Mouse (Mus musculus) intestine, postnatal 0 days (tissue): ENCODE measurements around the gene Exoc3l2. TPM values are rescaled to one million over a fixed set of nuclear protein-coding genes. Genes with fewer than 3 reads are reported as not detected.

Experiments
- ATAC-seq: fragments of 200-750 bp; cut with Nextera tagmentation; 2 replicates; pipeline ENCODE4 v1.8.0; 2017; ENCODE audit warnings: mild to moderate bottlenecking, moderate TSS enrichment, moderate library complexity
- H3K27ac ChIP-seq: fragments of 300-500 bp; sonication (generic); 2 replicates; pipeline ENCODE4 v1.5.1; 2014; ENCODE audit warnings: mild to moderate bottlenecking, low read depth, low read length, moderate library complexity
- H3K27me3 ChIP-seq: fragments of 300-500 bp; sonication (generic); replicated peaks from 2 replicates; pipeline ENCODE4 v1.6.1; 2014; ENCODE audit warnings: low read length, mixed read lengths; ENCODE audit not compliant: control insufficient read depth, insufficient read depth
- H3K36me3 ChIP-seq: fragments of 300-500 bp; sonication (generic); 2 replicates; pipeline ENCODE4 v1.6.1; 2014; ENCODE audit warnings: mild to moderate bottlenecking, moderate library complexity; ENCODE audit not compliant: control insufficient read depth, insufficient read depth
- H3K4me1 ChIP-seq: fragments of 300-500 bp; sonication (generic); replicated peaks from 2 replicates; pipeline ENCODE4 v1.6.1; 2014; ENCODE audit warnings: antibody characterized with exemption, low read length, mixed read lengths; ENCODE audit not compliant: control insufficient read depth, insufficient read depth
- H3K4me2 ChIP-seq: fragments of 300-500 bp; sonication (generic); replicated peaks from 2 replicates; pipeline ENCODE4 v1.6.1; 2014; ENCODE audit warnings: low read depth, mild to moderate bottlenecking, moderate library complexity
- H3K4me3 ChIP-seq: fragments of 300-500 bp; sonication (generic); 2 replicates; pipeline ENCODE4 v1.5.1; 2014; ENCODE audit warnings: low read depth, low read length
- H3K9ac ChIP-seq: fragments of 300-500 bp; sonication (generic); 2 replicates; pipeline ENCODE4 v1.6.1; 2014; ENCODE audit warnings: mild to moderate bottlenecking, low read depth, low read length
- H3K9me3 ChIP-seq: fragments of 300-500 bp; sonication (generic); 2 replicates; pipeline ENCODE4 v1.6.1; 2016; ENCODE audit warnings: mixed run types; ENCODE audit not compliant: control insufficient read depth
- CTCF ChIP-seq: sonication (generic); IDR thresholded peaks from 2 replicates; pipeline ENCODE4 v1.5.1; 2016; ENCODE audit warnings: low read depth, mild to moderate bottlenecking, control low read depth, antibody characterized with exemption, moderate library complexity
- WGBS: fragments of 180-500 bp; shearing (Covaris S2); extraction: QIAGEN DNeasy Blood & Tissue Kit; methylation state at CpG from one replicate; pipeline ENCODE4 v1.1.7; 2014; 5-methylcytosine and 5-hydroxymethylcytosine counted together
- polyA plus RNA-seq: library from polyadenylated mRNA; unstranded; fragments of >200 nt; fragmentation: Nextera tagmentation; extraction: Ambion mirVana; gene quantifications from 2 replicates; pipeline ENCODE4 v1.2.1, GENCODE M21; 2015

Exoc3l2 gene
- polyA plus RNA-seq, 1 experiment from 2014 or later: 1.1 TPM

GRCm38 (mm10) chr7:19424051-19424450 lies 39.1 kb upstream of the Exoc3l2 start:
- H3K4me3 ChIP-seq: no peak overlapping the region
- peaks cover 38% of the 10 kb centered on the region for H3K36me3 ChIP-seq
- H3K27ac ChIP-seq: no peak overlapping the region
- no peaks in the 10 kb centered on the region for H3K9me3 ChIP-seq
- 58% methylated on average over 4 of the region's 4 CpGs for WGBS
- H3K4me2 ChIP-seq: no peak overlapping the region
- peaks cover 10% of the 10 kb centered on the region; the same call in 1 of the 2 replicates for H3K27me3 ChIP-seq
- ATAC-seq: no peak
- H3K4me1 ChIP-seq: no peaks in the 10 kb centered on the region
- no peak overlapping the region for H3K9ac ChIP-seq
- TF ChIP-seq CTCF: no peak

- H3K27ac ChIP-seq: no peak overlapping the region
- WGBS: 87% methylated on average over 6 of the region's 6 CpGs
- peaks cover 61% of the 10 kb centered on the region for H3K36me3 ChIP-seq
Measured at GRCm38 (mm10) chr7:19426349-19426748, 36.8 kb upstream of the Exoc3l2 start.

GRCm38 (mm10) chr7:19426888-19427287 lies 36.2 kb upstream of the Exoc3l2 start:
- no peak overlapping the region for H3K4me3 ChIP-seq
- H3K36me3 ChIP-seq: peaks cover 67% of the 10 kb centered on the region
- ATAC-seq: no peak
- TF ChIP-seq CTCF: no peak
- no peak overlapping the region for H3K4me2 ChIP-seq
- H3K27me3 ChIP-seq: no peaks in the 10 kb centered on the region
- H3K9me3 ChIP-seq: no peaks in the 10 kb centered on the region
- no peak overlapping the region for H3K27ac ChIP-seq
- 89% methylated on average over 6 of the region's 6 CpGs for WGBS
- no peak overlapping the region for H3K9ac ChIP-seq
- no peaks in the 10 kb centered on the region for H3K4me1 ChIP-seq

More at GRCm38 (mm10) chr7:19426349-19426748, 36.8 kb upstream of the Exoc3l2 start:
- no peak for ATAC-seq
- Histone ChIP-seq H3K9me3 (no peaks in the 10 kb centered on the region), H3K9ac (no peak overlapping the region), H3K27me3 (0 out of 2 replicates have a peak, but pooled peaks cover under 1% of the 10 kb centered on the region), H3K4me1 (no peaks in the 10 kb centered on the region), H3K4me3 (no peak overlapping the region), H3K4me2 (no peak overlapping the region)
- TF ChIP-seq CTCF: no peak

- no peaks in the 10 kb centered on the region for H3K9me3 ChIP-seq
- no peak for TF ChIP-seq CTCF
- H3K4me3 ChIP-seq: no peak overlapping the region
- H3K27ac ChIP-seq: no peak overlapping the region
- H3K4me1 ChIP-seq: no peaks in the 10 kb centered on the region
- no peak overlapping the region for H3K9ac ChIP-seq
- H3K36me3 ChIP-seq: peaks cover 79% of the 10 kb centered on the region
- H3K27me3 ChIP-seq: no peaks in the 10 kb centered on the region
- 80% methylated on average over 15 of the region's 15 CpGs for WGBS
- no peak for ATAC-seq
- H3K4me2 ChIP-seq: no peak overlapping the region
Measured at GRCm38 (mm10) chr7:19427999-19428650, 35.0 kb upstream of the Exoc3l2 start.

- no peak for ATAC-seq
- 76% methylated on average over 8 of the region's 8 CpGs for WGBS
- peaks cover 95% of the 10 kb centered on the region for H3K36me3 ChIP-seq
Measured at GRCm38 (mm10) chr7:19429726-19430125, 33.4 kb upstream of the Exoc3l2 start.

GRCm38 (mm10) chr7:19430402-19430801 lies 32.7 kb upstream of the Exoc3l2 start:
- TF ChIP-seq CTCF: no peak
- H3K4me2 ChIP-seq: no peak overlapping the region
- H3K9me3 ChIP-seq: no peaks in the 10 kb centered on the region
- peaks cover 98% of the 10 kb centered on the region for H3K36me3 ChIP-seq
- H3K4me1 ChIP-seq: no peaks in the 10 kb centered on the region
- ATAC-seq: no peak
- H3K27ac ChIP-seq: no peak overlapping the region
- 88% methylated on average over 6 of the region's 6 CpGs for WGBS
- no peak overlapping the region for H3K4me3 ChIP-seq
- no peak overlapping the region for H3K9ac ChIP-seq
- H3K27me3 ChIP-seq: no peaks in the 10 kb centered on the region

More at GRCm38 (mm10) chr7:19429726-19430125, 33.4 kb upstream of the Exoc3l2 start:
- no peak overlapping the region for H3K4me3 ChIP-seq
- TF ChIP-seq CTCF: no peak
- no peak overlapping the region for H3K27ac ChIP-seq
- H3K4me1 ChIP-seq: no peaks in the 10 kb centered on the region
- no peak overlapping the region for H3K4me2 ChIP-seq
- no peaks in the 10 kb centered on the region for H3K27me3 ChIP-seq
- H3K9ac ChIP-seq: no peak overlapping the region
- no peaks in the 10 kb centered on the region for H3K9me3 ChIP-seq
